Mouse (Mus musculus) heart, adult 9 months (tissue): ENCODE data around the gene 2410131K14Rik.

ENCODE experiments used
- DNase-seq, 2 experiments: peaks; one replicate each; pipeline ENCODE4 v3.0.0; 2022; ENCODE audit warnings: low spot score in 2 of 2

The 2410131K14Rik gene

DNA sequence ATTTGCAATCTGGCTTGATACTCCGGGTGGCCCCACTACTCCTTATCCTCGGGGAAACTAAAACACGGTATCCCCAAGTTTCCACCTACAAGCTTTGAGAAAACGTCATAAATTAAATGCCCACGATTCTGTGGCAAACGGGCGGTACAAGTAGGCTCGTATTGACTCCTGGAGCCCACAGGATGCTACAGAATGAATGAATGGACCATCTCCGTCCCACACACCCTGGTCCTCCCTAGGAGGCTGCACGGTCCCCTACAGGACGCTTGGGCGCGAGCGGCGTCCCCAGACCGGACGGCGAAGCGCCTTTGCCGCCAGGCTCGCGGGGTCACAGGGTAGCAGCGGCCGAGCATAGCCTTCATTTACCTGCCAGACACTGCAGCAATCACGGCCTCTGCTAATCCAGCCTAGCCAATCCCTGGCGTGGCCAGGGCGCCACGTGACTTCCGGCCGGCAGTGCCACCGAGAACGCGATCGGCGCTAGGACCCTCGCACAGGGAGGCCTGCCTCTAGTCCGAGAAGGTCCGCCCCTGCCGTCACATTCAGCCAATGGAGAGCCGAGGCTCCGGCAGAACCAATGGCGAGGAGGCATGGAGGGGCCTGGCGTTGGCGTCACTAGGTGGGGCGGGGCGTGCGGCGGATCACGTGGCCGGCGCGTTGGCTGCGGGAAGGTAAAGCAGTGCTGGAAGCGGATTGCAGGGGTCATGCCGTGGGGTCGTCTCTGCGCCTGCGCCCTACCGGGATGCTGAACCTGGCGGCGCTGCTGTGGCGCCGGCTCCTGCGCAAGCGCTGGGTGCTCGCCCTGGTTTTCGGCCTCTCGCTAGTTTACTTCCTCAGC lies at the start of gene 2410131K14Rik, which contains the start of gene Rnft2:
Gene 2410131K14Rik, plus strand, starts transcription at position 622 of the 838 bp plus-strand sequence.
Gene Rnft2, minus strand, starts transcription at position 511 of the 838 bp plus-strand sequence.
- peak; percentile 100 for DNase-seq

DNA sequence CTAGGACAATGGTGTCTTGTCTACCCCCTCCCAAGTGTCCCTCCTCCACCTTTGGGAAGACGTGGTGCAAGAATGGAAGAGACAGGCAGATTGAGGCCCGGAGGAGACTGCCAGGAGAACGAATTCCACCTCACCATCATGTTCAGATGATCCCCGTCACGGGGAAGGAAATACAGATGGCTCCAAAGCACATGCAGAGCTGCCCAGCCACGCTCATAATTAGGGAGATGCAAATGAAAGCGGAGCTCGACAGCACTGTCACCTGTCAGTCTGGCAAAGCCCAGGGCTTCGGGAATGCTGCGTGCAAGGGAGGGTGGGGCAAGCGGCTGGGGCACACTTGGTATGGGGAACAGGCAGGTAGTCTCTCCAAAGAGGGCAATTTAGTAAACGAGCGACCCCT lies 47.6 kb upstream of the 2410131K14Rik start:
- no peak for DNase-seq

DNA sequence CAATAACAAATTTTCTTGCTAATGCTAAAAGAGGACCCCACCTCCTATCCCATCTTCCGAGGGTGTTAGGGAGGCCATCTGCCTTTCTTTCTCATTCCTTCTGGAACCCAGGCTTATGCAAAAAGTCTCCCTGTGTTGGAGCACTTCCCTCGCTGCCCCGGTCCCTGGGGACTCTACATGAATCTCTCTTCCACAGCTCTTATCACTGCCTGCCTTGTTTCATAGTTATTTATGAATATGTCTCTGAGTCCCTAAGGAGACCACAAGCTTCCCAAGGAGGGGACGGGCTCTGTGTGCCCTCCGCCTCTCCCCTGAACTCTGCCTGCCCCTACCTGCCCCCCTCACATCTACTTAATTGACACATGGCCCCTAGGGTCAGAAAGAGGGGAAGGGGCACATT lies 45.4 kb upstream of the 2410131K14Rik start:
- DNase-seq: peak in 1 of 2 experiments; percentile 21

DNA sequence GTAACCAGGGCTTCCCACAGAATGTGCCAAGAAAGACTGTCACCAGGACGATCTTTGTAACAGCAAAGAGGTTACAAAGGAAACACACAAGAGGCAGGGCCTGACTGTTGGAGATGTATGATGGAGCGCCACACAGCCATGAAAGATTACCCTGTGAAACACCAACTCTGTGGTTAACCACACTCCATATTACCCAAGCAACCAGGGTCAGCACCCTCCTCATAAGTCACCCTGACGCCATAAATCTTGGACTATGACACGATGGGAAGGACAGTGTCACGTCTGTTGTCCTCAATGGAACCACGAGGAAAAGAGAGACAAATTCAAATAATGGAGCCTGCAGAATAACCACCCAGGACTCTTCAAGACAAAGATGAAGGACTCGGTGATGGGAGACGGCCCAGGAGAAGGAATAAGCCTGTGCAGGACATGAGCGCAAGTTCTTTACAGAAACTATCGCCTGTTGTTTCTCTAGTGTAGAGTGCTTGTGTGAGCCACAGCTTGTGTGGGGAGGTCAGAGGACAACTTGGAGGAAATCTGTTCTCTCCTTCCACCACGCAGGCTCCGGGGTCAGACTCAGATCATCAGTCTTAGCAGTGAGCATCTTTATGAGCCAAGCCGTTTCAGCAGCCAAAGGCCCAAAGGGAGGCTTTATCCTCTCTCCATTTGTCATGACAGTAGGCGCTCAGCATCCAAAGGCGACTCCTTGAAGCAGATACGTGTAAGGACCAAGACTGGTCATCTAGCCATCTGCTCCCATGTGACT lies 40.2 kb upstream of the 2410131K14Rik start:
- no peak for DNase-seq

DNA sequence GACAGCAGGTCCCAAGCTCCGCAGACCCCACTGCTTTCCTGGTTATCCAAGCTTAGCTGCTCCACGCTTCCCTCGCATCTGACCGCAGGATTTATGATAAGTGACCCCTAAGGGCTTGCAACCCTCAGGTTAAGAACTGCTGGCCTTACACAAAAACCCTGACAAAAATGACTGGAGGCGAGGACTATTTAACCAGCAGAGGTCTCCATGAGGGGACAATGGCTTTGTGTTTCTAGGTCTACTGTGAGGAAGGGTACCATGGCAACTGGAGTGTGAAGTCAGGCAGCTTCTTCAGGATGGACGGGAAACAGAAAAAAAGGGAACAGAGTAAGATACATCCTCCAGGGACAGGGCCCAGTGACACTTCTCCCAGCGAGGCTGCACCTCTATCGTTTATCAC lies 39.2 kb upstream of the 2410131K14Rik start:
- no peak for DNase-seq

DNA sequence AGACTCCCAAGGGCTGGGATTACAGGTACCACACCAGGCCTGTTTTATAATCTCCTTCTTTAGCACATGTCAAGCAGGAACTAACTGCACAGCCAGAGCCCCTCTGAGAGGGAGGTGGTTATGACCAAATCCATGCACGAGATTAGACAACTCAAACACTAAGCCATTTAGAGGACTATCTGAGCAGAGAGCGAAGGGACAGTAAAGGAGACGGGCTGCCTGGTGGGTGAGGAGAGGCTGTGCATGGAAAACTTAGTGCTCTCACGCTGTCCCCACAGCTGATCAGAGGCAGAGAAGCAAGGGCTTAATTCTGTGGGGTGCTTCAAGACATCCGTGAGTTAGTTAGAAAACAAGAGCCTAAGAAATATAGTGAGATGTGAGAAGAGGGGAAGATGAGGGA lies 31.0 kb upstream of the 2410131K14Rik start:
- DNase-seq: no peak

DNA sequence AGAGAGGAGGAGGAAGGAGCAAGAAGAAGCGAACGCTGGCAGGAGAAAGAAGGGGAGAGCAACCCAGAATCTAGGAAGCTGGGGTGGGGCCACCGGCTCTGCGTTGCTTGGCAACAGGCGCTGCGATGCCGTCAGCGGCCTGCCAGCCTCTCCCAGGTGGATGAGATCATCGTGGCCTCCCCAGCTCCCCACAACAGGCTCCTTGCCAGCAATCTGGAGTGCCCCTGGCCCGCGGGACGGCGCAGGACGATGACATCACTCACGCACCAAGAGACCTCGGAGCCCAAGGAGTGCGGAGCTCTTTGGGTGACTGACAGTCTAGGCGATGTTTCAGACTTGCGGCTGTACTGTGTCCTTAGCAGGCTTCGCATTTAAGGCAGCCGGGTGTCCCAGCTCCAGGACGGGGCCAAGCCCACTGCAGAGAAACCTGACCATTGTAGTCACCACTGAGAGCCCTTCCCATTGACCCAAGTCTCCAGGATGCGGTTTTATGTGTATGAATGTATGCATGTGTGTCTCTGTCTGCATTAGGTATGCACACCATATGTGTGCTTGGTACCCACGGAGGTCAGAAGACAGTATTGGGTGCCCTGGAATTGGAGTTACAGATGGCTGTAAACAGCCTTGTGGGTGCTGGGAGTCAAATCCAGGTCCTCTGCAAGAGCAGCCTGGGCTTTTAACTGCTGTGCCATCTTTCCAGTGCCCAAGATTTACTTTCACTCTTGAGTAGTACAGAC lies 30.4 kb upstream of the 2410131K14Rik start:
- peak; percentile 58 to 70 for DNase-seq

DNA sequence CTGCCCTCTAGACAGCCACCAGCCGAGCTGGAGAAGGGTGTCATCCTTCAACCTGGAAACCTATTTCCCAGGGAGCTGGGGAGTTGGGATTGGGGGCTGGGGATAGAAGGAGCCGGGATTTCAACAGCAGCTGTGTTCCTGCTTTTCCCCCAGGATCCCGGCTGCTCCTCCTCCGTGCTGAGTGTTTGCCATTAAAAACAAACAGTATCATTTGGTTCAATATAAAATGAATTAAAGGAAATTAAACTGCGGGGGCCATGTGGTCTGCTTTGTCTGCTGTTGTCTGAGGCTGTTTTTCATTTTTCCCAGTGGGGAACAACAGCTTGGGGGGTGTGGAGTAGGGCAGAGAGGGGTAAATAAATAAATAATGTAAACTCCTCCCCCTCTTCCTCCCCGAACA lies 27.6 kb upstream of the 2410131K14Rik start:
- peak; percentile 52 to 63 for DNase-seq

DNA sequence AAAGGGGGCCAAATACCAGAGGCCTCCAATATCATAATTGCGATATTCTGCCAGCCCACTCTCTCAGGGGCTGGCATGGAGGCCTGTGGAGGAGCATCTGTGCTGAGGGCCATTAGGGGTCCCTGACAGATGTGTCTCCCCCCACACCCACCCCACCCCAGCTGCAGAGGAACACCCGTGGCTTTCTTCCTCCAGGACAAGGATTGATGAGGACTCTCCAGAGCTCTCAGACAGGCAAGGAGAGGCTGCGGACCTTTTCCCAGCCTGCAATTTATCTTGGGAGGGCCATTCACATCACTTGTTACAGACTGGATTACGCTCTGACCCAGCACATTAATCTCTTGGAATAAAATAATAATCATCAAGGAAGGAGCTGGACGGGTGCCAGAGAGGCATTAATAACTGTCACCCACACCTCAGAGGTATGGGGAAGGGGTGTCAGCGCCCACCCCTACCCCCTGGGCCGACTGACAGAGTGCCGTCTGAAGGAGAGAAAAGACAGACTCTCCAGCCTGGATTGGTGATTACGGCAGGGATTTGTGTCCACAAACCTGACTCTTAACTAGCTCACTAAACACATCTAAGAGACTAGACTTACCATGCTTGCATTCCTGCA lies 21.8 kb upstream of the 2410131K14Rik start:
- DNase-seq: no peak

DNA sequence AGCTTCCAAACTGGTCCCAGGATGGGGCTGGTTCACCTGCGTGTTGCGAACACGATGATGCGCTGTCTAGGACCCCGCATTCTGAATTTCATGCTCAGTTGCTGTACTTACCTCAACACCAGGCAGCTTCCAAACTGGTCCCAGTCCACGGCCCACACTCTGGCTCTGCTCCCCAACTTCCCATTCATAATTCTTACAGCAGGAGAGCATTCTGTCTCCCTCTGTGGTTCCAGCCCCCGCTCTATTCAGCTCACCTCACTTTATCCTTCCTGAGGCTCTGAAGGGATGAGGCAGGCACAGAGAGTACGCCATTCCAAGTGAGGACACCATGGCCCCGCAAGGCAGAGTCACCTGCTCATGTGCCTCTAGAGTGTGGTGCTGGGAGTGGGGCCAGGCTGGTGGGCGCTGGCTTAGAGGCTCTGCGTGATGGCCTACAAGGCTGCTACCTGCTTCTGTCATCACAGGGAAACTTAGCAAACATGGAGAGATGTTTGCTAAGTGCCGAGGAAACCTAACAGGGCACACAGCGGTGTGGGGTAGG lies 14.9 kb upstream of the 2410131K14Rik start:
- DNase-seq: no peak

DNA sequence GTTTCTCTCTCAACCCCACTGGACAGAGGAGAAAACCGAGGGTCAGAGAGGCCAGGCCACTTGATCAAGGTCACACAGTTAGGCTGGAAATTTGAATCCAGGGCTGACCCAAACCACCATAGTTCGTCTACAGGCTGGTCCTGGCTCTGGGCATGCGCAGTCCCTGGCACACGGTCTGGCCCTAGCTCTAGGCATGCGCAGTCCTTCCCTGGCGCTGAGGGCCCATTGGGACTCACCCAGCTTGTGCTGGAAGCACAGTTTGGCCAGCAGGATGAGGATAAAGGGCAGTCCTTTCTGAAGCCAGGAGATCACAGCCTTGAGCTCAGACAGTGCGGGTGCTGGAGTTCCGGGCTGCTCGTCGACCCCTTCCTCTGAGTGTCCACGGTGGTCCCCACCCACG lies 8.1 kb upstream of the 2410131K14Rik start:
- DNase-seq: no peak

DNA sequence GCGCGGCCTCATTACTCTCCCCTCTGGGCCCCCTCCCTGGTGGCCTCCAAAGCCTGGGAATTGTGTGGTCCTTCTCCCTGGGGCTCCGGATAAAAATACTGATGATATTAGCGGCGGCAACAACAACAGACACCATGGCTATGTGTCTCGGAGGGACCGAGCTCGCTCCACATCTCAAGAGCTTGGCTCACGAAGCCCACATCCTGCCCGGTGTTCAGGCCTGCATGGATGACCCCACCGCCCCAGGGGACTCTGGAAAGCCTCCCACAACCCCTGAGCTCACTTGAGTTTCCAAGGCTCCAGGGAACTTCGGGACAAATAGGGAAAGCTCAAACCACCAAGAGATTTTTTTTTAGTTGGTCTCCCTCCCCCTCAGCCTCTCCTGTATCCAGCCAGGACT lies 5.4 kb upstream of the 2410131K14Rik start:
- peak; percentile 55 to 72 for DNase-seq

DNA sequence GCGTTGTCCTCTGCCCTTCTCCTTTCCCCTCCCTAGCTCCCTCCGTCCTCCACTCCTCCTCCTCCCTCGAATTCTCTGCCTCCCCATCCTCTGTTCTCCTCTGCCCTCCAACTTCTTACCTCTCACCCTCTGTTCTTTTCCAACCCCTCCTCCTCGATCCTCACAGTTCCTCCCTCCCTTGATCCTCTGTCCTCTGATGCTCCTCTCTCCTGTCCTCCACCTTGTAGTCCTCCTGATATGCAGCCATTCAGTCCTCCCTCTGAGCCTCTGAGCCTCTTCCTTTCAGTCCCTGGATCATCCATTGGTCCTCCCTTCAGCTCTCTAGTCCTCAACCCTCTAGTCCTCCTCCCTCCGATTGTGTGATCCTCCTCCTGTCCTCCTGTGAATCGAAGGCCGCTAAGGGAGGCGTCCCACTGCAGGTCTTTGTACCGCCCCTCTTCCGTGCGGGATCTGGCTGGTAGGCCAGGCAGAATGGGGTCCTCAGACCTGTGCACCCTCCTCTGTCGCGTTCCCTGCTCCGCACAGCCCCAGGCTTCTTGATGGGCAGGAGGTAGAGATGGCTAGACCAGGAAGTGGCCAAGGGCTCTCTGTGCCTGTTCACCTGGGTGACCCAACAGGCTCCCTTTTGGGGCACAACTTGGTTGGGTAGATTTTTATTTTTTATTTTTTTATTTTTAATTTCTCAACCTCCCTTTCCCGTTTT lies 730 bp downstream of the 2410131K14Rik start:
- DNase-seq: peak in 1 of 2 experiments; percentile 22

DNA sequence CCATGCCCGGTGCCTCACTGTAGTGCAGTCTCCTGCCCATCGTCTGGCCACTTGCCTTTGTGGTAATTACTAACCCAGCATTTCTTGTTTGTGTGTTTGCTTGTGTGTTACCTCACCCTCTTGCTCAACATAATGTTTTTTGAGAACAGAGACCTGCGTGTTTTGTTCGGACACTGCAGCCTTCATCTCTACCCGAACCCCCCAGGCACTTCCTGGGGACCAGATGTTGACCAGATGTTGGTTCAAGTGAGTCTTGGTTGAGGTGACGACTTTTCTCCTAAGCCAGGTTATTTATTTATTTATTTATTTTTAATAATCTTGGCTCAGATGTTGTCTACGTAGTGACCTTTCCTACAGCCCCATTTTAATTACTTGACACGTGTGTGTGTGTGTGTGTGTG lies 2.4 kb downstream of the 2410131K14Rik start:
- no peak for DNase-seq

DNA sequence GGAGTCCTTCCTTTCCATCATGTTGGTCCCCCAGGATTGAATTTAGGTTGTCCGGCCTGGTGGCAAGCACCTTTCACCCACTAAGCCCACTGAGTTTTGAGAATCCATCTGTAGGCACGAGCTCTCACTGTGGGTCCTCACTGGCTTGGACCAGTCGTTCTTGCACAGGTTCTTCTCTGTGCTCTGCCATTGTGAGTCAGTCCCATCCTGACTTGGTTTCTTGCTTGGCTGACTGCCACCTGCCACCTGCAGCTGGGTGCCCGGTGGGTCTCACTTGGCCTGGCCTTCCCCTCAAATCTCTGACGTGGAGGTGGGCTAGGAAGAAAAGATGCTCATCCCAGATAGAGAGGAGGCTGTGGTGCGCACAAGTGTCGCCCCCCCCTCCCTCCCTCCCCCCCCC lies 6.0 kb downstream of the 2410131K14Rik start:
- no peak for DNase-seq

DNA sequence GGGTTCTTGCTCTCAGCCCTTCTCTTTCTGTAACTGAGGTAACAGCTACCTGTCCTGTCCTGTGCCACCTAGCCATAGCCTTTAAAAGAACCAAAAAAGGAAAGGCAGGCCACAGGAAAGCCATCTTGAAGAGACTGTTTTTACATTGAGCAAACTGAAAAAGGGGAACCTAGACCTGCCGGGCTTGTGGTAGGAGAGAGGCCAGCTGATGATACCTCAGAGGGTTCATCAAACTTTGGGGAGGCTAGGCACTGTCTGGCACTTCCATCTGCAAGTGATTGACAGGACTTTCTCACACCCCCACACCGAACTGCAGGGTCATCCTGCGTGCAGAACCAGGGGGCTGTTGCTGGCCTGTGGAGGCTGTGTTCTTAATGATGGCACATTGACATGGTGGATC lies 8.5 kb downstream of the 2410131K14Rik start:
- DNase-seq: no peak

DNA sequence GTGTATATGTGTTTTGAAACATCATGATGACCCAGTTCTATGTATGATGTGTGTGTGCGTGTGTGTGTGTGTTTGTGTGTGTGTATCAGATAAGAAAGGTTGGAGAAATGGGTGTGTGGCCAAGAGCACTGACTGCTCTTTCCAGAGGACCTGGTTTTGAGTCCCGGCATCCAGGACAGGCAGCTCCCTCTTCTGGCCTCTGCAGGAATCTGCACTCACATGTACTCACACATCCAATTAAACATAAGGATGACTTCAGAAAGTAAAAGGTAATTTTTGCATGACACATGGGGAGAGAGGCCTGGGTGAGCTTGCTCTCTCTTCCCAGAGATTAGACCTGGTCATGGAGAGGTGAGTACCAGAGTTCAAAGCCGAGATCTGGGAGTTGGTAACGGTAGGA lies 12.0 kb downstream of the 2410131K14Rik start:
- no peak for DNase-seq

DNA sequence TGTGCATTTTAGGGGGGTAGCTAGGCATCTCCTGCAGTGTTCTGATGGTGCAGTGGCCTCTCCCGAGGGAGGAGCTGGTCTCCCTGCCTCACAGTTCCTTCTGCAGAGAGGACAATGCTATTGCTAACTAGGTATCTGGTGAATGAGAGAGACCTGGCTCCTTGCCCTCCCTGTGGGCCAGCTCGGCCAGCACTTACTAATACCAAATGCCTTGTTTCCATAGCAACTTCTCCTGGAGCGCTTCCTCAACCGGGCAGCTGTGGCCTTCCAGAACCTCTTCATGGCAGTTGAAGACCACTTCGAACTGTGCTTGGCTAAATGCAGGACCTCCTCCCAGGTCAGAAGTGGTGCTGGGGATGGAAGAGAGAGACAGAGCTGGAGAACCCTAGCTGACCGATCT lies 14.1 kb downstream of the 2410131K14Rik start:
- no peak for DNase-seq

DNA sequence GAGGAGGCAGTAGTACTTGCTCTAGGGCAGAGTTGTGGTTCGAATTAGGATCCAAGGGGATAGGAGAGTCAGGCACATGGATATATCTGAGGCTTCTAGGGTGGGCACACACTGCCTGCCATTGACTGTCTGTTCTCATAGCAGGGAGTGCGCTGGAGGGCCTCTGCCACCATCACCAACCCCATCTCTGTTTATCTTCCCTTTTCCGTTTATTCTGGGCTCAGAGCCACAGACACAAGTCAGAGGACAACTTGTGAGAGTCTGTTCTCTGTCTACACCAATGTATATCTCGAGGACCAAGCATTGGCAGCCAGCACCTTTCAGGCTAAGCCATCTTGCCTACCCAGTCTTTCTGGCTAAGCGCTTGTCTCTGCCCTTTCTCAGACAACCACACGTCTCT lies 14.6 kb downstream of the 2410131K14Rik start:
- no peak for DNase-seq

DNA sequence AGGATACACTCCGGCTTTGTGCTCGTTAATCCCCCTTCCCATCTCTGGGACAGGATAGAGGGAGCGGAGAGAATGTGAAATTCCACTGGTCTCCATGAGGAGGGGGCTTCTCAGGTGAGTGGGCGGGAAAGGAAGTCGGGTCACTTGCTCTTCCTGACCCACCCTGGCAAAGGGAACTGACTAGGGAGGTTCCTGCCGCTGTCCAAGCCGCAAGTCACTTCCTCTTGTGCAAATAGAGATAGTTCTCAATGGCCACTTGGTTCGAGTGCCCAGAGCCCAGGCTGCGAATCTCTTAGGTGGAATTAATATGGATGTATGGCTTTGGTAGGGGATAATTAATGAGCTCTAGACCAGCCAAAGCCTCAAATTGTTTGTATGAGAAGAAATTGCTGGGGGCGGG lies 15.0 kb downstream of the 2410131K14Rik start:
- no peak for DNase-seq

DNA sequence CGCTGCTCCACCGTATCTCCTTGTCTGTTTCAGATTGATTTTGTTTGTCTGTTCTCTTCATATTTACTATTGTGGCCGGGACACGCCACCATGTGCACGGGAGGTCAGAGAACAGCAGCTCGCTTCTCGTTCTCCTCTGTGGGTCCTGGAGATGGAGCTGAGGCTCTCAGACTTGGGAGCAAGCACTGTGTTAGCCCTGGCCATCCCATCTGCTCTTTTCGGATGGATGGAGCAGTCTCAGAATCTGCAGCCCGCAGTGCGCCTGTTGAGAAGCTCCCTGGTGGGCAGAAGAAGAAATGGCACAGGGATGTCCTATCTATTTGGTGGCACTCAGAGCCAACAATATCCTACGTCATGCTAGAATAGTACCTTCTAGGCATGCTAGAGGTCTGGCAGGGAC lies 15.6 kb downstream of the 2410131K14Rik start:
- no peak for DNase-seq
